Mouse (Mus musculus): ENCODE measurements around the gene Mtrf1.
"Not testable (repeated sequence)": the region's sequence is repeated elsewhere in the genome, so short reads cannot be mapped to it uniquely, and the experiment has no call there.

Mtrf1 gene

DNA sequence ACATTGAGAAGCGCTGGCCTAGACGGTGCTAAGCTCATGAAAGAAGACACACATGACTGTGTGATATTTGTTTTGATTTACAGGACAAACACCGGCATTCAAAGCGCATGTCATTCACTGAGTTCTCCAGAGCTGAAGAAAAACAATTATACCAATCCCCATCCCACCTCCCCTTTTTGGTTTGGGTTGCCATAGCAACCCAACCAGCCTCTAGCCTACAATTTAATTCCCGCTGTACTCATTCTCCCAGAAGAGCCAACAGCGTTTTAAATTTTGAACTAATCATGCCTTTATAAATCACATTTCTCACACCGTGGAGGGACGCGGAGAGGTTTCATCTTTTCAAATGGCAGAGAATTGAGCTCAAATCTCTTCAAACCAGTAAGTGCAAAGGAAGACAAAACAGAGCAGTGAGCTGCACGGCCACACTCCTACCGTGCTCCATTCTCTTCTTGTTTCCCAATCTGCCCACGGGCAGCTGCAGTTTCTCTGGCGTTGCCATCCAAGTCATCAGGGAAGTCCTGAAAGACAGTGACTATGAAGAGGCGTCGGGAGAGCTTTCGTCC, 47.6 kb downstream of the Mtrf1 start:
- DNase-seq (ENCODE audit: low spot score in 2 of 2) = no peak

- DNase-seq (ENCODE audit: low spot score in 2 of 2) = peak; percentile 79 to 87
These were observed 54.4 kb downstream of the Mtrf1 start, which contains the start of gene Kbtbd6 for GRCm38 (mm10) chr14:79451681-79452590. Gene Kbtbd6 (plus strand): TSS chr14:79451835.

- DNase-seq (ENCODE audit: low spot score in 2 of 2) = not testable (repeated sequence)
These were observed 55.0 kb downstream of the Mtrf1 start for GRCm38 (mm10) chr14:79452591-79452934.

DNA sequence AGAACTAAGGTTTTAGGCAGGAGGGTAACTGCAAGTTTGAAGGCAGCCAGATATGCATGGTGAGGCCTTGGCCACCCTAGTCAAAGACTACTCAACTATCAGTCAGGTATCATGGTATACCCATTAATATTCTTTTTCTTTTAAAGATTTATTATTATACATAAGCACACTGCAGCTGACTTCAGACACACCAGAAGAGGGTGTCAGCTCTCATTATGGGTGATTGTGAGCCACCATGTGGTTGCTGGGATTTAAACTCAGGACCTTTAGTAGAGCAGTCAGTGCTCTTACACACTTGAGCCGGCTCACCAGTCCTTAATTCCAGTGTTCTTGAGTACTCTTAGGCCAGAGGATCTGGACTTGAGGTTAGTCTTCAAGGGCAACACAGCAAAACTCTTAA, 62.8 kb downstream of the Mtrf1 start:
- DNase-seq (ENCODE audit: low spot score in 2 of 2) = no peak

- no peak for DNase-seq (ENCODE audit: low spot score in 2 of 2)
These were observed 63.4 kb downstream of the Mtrf1 start for GRCm38 (mm10) chr14:79460988-79461387.

GRCm38 (mm10) chr14:79465623-79466022, 68.1 kb downstream of the Mtrf1 start:
- DNase-seq (ENCODE audit: low spot score in 2 of 2) = no peak

DNA sequence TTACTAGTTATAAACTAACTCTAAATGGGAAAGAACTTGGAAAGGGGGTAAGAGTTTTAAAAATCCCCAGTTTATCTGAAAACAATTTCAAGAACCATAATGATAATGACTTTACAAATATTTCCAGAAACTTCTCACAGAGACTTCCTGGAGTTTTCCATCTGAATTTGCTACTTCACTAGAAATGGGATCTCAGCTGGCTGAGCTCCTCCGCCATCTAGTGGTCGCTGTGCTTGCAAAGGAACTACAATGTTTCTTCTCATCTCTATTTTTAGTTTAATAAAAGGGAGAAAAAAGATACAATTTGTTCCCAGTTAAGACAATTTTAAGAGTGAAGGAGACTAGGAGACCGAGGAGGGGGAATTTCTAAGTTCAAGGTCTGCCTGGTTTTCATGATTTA, 70.0 kb downstream of the Mtrf1 start:
- DNase-seq (ENCODE audit: low spot score in 2 of 2) = no peak

Measured in spleen, postnatal 36 days (tissue).